Mouse (Mus musculus): Measurements from ENCODE around the gene Rfc5.
"Not testable (repeated sequence)": the region's sequence is repeated elsewhere in the genome, so short reads cannot be mapped to it uniquely, and the experiment has no call there.

Rfc5 gene

DNA sequence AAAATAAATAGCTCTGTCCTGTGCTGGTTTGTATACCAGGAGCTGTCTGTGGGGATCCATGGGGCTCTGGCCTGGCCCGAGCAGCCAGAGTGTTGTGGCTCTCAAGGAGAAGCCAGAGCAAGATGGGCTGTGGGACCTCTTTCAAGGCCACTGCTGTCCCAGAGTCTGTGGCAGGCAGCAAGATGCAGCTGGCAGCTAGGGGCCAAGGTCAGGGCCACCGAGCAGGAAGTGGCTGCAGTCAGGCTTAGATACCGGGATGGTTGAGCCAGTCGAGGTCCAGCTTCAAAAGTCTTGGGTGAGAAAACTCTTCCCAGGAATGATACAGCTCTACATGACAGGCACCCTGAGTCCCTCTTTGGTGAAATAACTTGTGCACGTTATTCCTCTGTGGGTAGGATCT lies 41.8 kb downstream of the Rfc5 start:
- no peak for DNase-seq

DNA sequence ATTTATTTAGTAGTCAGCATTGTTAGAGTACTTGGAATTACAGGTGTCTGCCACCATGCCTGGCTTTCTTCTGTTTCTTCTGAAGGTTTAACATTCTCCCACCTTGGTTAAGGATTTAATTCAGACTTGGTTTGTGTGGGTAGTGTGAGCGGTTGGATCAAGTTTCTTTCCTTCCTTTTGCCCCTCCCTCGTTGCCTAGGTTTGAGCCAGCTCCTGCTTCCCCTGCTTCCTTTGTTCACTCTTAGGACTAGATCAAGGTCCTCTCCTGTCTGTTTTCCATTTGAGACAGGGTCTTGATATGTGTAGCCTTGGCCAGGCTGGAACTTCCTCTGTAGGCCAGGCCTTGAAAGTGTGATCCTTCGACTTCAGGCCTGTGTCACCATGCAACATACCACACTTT lies 42.6 kb downstream of the Rfc5 start:
- DNase-seq: no peak

DNA sequence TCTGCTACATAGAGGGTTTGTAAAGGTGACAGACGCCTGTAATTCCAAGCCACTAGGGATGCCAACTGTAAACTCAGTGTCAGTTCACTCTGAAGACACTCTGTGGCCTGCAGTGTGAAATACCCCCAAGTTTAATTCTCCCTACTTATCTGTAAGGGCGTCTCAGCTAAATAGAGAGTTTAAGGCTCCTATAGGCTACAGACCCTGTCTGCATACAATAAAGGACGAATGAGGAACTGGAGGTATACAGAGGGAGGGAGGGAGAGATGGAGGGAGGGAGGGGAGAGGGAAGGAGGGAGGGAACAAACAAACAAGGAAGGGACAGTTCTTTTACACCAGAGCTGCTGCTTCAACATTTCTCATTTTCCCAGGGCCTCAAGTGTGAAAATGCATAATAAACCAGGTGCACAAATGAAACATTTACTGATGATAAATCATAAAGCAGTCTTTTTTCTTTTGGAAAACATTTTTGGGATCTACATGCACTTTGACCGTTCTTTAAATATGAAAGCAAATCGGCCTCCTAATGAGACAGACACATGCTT lies 43.3 kb downstream of the Rfc5 start:
- no peak for DNase-seq

DNA sequence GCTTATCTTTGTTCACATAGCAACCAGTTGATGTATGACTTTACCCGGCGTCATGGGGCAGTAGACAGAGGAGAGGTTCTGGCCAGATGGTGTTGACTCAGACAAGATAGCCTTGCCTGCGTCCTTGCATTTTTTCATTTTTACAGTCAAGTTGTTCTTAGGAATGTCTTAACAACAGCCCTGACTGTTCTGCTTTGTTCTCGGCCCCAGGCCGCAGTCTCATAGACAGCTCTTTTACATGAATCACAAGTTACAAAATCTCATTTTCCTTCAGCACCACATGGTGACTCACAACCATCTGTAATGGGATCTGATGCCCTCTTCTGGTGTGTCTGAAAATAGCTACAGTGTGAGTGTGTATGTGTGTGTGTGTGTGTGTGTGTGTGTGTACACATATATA lies 44.4 kb downstream of the Rfc5 start:
- not testable (repeated sequence) for DNase-seq

DNA sequence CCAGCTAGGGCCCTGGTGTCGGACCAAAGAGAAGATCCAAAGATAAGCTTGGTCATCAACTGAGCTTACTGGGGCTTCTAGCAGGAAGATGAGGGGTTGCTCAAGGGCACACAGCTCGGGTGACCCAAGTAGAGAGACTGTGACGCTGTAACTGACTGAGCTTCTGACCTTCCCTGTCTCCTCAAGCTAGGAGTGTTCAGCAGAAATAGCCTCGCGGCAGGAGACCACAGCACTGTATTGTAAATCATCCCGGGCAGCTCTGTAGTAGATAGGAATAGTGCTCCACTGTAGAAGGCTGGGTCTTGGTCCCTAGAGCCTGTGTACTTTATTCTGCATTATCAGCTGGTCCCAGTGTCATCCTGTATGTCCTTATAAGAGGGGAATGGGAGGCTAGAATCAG lies 47.0 kb downstream of the Rfc5 start:
- no peak for DNase-seq

DNA sequence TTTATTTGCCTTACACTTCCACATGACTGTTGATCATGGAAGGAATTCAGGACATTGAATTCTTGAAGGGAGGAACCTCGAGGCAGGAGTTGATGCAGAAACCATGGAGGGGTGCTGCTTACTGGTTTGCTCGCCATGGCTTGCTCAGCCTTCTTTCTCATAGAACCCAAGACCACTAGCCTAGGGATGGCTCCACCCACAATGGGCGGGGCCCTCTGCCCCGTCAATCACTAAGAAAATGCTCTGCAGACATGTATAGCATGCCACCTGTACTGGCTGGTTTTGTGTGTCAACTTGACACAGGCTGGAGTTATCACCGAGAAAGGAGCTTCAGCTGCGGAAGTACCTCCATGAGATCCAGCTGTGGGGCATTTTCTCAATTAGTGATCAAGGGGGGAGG lies 48.8 kb downstream of the Rfc5 start:
- DNase-seq: no peak

DNA sequence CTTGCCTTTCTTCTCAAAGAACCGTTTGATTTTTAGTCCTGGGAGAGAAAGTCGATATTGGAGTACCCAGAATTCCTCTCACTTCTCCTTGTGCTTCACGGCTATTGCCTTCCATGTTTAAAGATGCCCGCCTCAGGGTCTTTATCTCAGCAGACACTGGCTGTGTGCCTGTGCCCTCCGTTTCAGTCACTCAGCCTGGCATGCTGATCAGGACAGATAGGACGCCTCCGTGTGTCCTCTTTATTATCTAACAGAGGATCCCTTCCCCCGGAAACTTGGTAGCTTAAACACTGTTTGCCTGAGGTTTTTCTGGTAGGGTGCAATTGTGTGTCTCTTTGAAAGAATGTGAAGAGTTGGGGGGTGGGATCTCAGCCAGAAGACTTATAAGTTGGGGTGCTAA lies 50.3 kb downstream of the Rfc5 start:
- DNase-seq: no peak

DNA sequence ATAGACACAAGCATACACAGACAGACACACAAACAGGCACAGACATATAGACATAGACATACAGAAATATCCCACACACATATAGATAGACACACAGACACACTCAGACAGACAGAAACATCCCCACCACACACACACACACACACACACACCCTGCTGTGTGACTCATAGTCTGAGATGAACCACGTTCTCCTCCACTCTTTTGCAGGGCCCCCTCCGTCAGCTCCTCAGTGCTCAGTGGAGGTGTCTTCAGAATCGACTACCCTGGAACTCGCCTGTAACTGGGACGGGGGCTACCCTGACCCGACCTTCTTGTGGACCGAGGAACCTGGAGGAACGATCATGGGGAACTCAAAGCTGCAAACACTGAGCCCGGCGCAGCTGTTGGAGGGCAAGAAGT lies 50.8 kb downstream of the Rfc5 start:
- DNase-seq: no peak

DNA sequence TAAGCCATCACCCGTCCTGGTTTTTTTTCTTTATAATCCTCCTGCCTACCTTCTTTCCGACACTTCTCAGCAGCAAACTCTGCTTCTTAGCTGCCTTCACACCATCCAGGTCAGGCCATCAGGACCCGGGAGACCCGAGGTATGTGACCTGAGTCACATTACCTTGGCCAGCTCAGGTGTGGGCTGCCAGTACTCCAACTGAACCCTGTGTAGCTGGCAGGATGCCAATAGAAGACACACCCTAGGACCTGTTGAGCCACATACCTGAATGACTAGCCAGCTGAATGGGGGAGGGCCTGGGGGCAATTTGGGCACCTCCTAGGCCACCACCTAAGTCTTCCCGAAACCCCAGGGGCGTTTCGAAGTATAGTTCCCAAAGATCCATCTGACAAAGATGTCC lies 58.4 kb downstream of the Rfc5 start:
- DNase-seq: no peak
